Mouse (Mus musculus) thymus, adult 18-20 months (tissue): ENCODE measurements around the gene Oser1.
"Not testable (repeated sequence)": the region's sequence is repeated elsewhere in the genome, so short reads cannot be mapped to it uniquely, and the experiment has no call there.

ENCODE experiments used
- DNase-seq, 2 experiments: peaks; one replicate each; pipeline ENCODE4 v3.0.0; 2022; ENCODE audit warnings: mixed read lengths in 2 of 2

The Oser1 gene

DNA sequence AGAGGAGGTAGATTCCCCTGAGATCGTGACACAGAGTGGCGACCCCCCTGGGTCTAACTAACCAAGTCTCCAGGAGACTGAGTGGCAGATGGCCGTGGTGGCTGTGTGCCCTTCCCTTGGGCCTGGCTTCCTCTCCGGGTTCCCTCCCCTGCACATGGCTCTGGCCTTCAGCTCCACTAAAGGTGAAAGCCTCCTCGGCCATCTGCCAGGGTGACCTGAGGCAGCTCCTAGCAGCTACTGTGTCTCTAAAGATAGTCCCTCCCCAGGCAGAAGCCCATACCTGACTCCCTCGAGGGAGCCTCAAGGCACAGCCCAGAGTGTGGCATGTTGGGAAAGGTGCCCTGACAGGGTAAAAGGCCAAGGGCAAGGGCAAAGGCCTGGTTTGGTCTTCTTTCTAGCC, 19.0 kb upstream of the Oser1 start:
- no peak for DNase-seq

DNA sequence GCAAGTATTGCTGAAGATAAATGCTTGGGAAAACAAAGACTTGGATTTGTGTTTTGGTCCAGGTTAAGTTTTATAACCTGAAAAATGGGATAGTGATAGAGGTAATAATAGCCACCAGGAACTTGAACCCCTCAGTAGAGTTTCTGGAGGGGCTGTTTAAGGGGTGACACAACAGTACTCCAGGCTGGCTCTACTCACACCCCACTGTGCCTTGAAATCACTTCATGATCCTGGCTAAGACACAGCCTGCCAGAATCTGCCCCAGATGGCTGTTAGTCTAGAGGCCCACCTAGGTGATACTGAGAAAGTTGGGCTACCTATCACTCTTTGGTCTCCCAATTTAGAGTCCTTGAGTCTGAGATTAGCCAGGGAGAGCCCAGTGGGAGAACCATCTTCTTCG, 15.0 kb upstream of the Oser1 start:
- DNase-seq = no peak

GRCm38 (mm10) chr2:163438619-163439451, 14.3 kb upstream of the Oser1 start:
- no peak for DNase-seq

DNA sequence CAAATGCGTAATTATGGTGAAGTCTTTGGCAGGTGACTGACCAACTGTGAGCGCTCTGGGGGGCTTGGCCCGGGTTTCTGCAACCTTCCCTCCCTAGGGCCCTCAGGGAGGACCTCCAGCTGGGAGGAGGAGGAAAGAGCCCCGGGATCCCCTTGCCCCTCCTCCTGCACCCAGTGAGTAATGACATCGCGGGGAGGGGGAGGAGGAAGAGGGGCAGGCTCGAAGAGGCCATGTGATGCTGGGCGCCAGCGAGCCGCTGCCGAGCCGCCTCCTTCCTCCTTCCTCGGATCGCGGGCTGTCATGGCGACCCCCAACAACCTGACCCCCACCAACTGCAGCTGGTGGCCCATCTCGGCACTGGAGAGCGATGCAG, 13.7 kb upstream of the Oser1 start, which contains the start of gene Gdap1l1:
Gene Gdap1l1, plus strand, starts transcription at position 231 of the 373 bp plus-strand sequence.
- no peak for DNase-seq

DNA sequence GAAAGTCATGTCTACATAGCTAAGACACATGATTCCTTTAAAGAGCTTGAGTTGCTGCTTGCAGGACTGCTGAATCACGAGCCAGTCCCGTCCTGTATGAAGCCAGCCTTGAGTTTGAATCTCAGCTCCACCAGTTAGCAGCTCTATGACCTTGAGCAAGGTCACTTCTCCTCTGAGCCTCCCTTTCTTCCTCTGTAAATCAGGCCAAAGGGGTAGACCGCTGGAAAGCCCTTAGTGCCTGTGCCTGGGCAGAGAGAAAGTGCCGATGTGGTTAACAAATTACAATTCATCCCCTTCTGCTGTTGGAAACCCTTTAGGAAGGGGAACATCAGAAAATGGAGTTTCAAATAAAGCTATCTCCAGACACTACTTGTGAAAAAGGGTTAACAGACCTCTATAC, 13.3 kb upstream of the Oser1 start:
- DNase-seq = no peak

- no peak for DNase-seq
Measured at GRCm38 (mm10) chr2:163433971-163434370, 9.5 kb upstream of the Oser1 start.

DNA sequence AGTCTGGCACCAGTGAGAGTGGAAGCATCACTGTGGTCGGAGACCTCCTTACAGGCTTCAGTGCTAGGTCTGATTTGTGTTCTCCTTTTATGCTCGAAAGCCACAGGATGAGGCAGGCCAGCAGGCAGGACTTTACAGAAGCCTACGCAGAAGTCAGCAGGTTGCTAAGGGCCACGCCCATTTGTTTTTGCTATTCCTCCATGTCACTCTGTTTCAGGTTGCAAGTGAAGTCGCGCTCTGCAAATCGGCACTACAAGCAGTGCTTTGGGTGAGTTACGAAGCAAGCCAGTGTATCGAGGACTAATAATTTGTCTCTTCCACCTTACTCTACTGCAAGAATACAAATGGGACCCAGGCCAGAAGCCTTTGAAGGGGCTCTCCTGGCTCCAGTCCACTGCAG, 6.8 kb upstream of the Oser1 start:
- no peak for DNase-seq

GRCm38 (mm10) chr2:163428346-163429011, 4.0 kb upstream of the Oser1 start:
- no peak for DNase-seq

DNA sequence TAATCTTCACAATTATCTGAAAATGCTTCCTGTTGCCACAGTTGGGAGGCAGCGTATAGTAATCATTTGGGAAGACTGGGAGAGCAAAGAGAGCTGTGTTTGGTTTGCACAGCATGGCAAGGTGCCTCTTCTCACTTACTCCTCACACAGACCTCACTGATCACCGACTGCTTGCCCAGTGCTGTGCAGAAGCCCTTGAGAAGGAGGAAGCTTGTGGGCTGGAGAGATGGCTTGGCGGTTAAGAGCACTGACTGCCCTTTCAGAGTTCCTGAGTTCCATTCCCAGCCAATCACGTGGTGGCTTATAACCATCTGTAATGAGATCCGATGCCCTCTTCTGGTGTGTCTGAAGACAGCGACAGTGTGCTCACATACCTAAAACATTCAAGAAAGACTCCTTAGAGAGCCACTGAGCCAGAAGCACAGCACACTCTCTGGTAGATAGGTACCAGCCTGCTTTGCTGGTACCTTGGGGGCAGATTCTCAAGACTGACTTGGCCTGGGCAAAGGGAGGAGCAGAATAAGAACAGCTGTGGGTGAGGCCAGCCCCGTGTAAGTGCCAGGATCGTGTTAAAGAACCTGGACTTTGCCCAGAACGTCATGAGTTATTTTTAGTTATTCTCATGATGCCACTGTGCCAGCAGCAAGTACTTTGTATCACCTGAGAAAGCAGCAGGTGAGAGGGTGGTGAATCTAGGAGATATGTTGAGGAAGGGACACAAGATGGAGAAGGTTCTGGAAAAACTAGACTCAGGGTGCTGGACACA, 1.4 kb downstream of the Oser1 start:
- no peak for DNase-seq

GRCm38 (mm10) chr2:163420366-163420886, 4.1 kb downstream of the Oser1 start:
- no peak for DNase-seq

- peak; percentile 99 to 100 for DNase-seq
Measured at GRCm38 (mm10) chr2:163419346-163420045, 5.0 kb downstream of the Oser1 start.

DNA sequence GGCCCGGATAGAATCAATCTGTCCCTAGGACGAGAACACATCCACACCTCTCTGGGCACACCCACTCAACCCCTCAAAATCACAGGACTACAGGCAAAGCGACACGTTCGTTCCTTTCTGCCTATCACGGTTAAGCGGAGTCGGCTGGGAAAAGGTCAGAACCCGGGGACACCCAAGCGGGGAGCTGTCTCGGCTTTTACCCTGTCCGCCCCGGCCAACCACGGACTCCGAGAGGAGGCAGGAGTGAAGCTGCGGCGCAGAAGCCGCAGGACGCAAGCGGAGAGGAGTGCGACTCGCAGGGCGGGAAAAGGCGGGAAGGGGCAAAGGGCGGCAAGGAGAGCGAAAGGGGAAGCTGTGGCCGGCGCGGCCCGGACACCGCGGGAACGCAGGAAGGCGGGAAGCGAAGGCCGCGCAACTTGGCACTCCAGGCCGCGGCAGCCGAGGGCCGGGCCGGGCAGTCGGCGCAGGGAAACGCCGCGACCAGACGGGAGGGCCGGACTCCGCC, 5.6 kb downstream of the Oser1 start:
- DNase-seq = no peak

DNA sequence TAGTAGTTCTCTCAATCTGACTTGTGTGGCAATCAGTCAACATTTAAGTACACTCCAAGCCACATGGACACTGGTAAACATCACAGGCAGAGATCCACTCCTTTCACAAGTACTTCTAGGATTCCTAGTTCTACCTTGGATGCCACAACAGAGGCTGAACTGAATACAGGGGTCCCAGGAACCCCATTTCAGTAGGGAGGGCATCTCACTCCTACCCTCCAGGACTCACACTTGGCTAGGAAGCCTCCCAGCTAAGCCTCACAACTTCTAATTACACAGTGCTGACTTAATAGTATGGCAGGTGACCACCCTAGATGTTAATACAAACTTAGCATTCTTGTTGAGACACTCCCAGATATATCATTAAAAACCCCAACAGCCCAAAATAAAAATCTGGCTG, 6.7 kb downstream of the Oser1 start:
- DNase-seq = no peak

- DNase-seq = no peak
Measured at GRCm38 (mm10) chr2:163417026-163417425, 7.5 kb downstream of the Oser1 start.

GRCm38 (mm10) chr2:163412846-163413590, 11.5 kb downstream of the Oser1 start:
- no peak for DNase-seq

DNA sequence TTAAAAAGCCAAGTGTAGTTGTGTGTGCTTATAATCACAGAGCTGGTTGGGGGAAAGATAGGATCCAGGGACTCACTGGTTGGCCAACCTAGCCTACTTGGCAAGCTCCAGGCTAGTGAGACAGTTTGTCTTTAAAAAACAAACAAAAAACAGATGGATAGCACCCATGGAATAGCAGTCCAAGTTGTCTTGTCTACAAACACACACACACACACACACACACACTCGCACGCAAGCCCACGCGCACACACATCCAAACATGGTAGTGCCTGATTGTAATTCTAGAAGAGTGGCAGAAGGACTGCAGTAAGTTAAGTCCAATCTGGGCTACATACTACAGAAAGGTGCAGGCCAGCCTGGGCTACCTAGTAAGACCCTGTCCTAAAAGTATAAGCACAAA, 12.1 kb downstream of the Oser1 start:
- no peak for DNase-seq

- DNase-seq = no peak
Measured at GRCm38 (mm10) chr2:163411840-163412239, 12.7 kb downstream of the Oser1 start.

DNA sequence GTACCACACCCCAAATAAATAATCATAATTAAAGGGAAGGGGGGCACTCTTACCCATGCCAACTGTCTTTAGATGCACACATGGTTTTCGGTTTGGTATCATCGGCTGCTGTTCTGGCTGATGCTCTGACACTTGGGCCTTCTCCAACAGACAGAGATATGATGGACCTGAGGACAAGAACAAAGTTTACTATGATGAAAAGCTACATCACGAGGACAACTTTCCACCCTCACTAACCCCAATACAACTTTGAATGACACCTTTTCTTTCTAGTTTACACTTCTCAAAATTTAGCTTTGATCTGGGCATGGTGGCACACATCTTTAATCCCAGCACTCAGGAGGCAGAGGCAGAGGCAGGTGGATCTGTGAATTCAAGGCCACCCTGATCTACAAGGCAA, 13.2 kb downstream of the Oser1 start:
- DNase-seq = not testable (repeated sequence)

DNA sequence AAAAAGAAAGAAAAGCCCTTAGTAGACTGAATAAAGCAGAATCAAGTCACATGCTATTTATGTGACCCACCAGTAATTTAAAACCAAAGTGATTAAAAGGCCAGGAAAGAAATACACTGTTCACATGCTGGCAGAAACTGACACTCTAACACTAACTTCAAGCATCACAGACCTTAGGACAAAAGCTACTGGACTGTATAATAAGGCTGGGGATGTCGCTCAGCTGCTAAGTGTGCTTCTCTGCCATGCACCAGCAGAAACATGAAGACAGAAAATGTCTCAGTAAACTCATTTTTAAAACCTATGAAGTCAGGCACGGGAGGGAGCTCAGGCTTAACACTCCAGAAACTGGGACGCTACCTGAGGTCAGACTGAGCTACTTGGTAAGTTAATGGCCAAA, 14.3 kb downstream of the Oser1 start:
- DNase-seq = no peak

DNA sequence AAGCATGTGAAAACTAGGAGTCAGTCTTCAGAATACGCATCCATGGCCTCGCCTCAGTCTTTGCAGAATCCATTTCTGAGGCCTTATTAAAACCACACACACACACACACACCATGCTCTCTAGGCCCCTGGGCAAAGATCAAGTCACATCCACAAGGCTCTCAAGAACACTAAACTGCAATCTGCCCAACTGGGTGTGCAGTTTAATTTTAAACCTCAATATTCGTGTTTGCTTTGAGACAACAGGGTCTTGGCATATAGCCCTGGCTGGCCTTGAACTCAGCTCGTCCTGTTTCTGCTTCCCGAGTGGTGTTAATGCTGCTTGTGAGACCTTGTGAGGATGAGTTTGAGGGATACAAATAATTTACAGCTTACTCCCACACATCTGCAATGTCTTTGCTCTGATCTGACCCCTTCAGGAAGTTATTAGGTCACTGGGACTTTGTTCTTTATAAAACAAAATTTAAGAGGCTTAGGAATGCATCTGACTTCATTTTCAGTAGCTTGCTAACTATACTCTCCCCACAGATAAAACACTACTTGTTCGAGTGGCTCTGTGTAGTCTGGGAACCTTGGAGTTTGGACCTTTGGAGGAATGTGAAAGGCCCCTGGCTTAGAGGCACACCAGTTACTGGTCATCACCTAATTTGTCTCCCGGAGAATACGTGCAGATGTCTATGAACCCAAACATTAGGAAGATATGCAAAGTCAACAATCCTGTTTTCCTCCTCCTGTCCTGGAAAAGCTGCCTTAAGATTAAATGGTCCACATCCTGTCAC, 20.3 kb downstream of the Oser1 start:
- no peak for DNase-seq

- peak in 1 of 2 experiments; percentile 42 for DNase-seq
Measured at GRCm38 (mm10) chr2:163401221-163401620, 23.3 kb downstream of the Oser1 start.
